Mouse (Mus musculus) liver, embryonic 16.5 days (tissue): ENCODE measurements around the gene Ppp2ca. TPM values are rescaled to one million over a fixed set of nuclear protein-coding genes. Genes with fewer than 3 reads are reported as not detected.
"Not testable (repeated sequence)": the region's sequence is repeated elsewhere in the genome, so short reads cannot be mapped to it uniquely, and the experiment has no call there.

Experiments used
- ATAC-seq: fragments of 200-750 bp; cut with Nextera tagmentation; 2 replicates; pipeline ENCODE4 v1.8.0; 2017; ENCODE audit warnings: low read depth, mild to moderate bottlenecking, moderate number of reproducible peaks, moderate library complexity
- H3K27ac ChIP-seq: fragments of 300-500 bp; sonication (generic); 2 replicates; pipeline ENCODE4 v1.5.1; 2014; ENCODE audit warnings: mild to moderate bottlenecking, low read length
- H3K27me3 ChIP-seq: fragments of 300-500 bp; sonication (generic); 2 replicates; pipeline ENCODE4 v1.6.1; 2014; ENCODE audit warnings: low read depth, low read length, mixed read lengths; ENCODE audit not compliant: control insufficient read depth, insufficient read depth
- H3K36me3 ChIP-seq: fragments of 300-500 bp; sonication (generic); 2 replicates; pipeline ENCODE4 v1.6.1; 2014; ENCODE audit warnings: mild to moderate bottlenecking; ENCODE audit not compliant: control insufficient read depth, insufficient read depth
- H3K4me1 ChIP-seq: fragments of 300-500 bp; sonication (generic); 2 replicates; pipeline ENCODE4 v1.6.1; 2014; ENCODE audit warnings: low read depth, low read length, mixed read lengths; ENCODE audit not compliant: control insufficient read depth
- H3K4me2 ChIP-seq: fragments of 300-500 bp; sonication (generic); 2 replicates; pipeline ENCODE4 v1.6.1; 2014; ENCODE audit warnings: low read depth, low read length, mixed read lengths
- H3K4me3 ChIP-seq: fragments of 300-500 bp; sonication (generic); 2 replicates; pipeline ENCODE4 v1.5.1; 2014; ENCODE audit warnings: low read depth, mild to moderate bottlenecking, low read length
- H3K9ac ChIP-seq: fragments of 300-500 bp; sonication (generic); 2 replicates; pipeline ENCODE4 v1.6.1; 2014; ENCODE audit warnings: low read depth, low read length
- H3K9me3 ChIP-seq: fragments of 300-500 bp; sonication (generic); replicated peaks from 2 replicates; pipeline ENCODE4 v1.6.1; 2016; ENCODE audit warnings: low read length; ENCODE audit not compliant: control insufficient read depth
- WGBS: fragments of 180-500 bp; shearing (Covaris S2); extraction: QIAGEN DNeasy Blood & Tissue Kit; methylation state at CpG from one replicate; pipeline ENCODE4 v1.1.7; 2014; ENCODE audit not compliant: insufficient replicate concordance; 5-methylcytosine and 5-hydroxymethylcytosine counted together
- microRNA-seq: library from miRNA; unstranded; fragments of <30 nt; microRNA quantifications from one replicate; pipeline ENCODE4, GENCODE M21; 2016
- polyA plus RNA-seq: library from polyadenylated mRNA; unstranded; fragments of >200 nt; fragmentation: Nextera tagmentation; extraction: Ambion mirVana; gene quantifications from 2 replicates; pipeline ENCODE4 v1.2.1, GENCODE M21; 2015

Ppp2ca gene
- polyA plus RNA-seq, 1 experiment from 2014 or later = 26.5 TPM

DNA sequence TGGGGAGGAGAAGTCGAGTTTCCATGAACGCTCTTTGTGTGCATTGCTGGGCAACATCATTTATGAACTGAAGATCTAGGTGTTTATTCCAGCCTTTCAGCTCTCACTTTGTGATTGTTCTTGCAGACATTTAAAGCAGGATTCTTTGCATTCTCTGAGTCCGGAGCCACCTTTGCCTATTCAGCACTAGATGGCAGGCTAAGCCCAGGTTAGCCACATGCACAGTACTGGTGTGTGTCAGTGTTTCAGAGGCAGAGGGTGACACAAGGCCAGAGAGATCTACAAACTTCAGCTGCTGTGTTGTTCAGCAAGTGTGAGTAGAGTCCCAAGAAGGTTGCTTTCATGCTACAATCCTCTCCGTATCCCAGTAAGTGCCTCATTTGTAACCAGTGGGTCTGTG is 45.2 kb downstream of the Ppp2ca start:
- WGBS = 31% methylated on average over 4 of the region's 4 CpGs
- H3K4me2 ChIP-seq, H3K9me3 ChIP-seq, ATAC-seq, H3K36me3 ChIP-seq, H3K27ac ChIP-seq, H3K4me1 ChIP-seq, H3K9ac ChIP-seq, H3K4me3 ChIP-seq, H3K27me3 ChIP-seq: not testable (repeated sequence)

DNA sequence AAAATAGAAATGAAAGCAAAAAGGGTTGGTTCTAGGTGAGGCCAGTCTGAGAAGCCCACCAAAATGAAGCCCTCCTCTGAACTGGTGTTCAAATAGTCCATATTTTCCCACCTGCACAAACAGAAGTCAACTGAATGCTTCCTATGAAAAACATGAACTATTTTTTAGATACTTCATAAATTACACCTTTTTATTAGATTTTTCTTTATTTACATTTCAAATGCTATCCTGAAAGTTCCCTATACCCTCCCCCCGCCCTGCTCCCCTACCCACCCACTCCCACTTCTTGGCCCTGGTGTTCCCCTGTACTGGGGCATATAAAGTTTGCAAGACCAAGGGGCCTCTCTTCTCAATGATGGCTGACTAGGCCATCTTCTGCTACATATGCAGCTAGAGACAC is 46.9 kb downstream of the Ppp2ca start, which contains the start of gene Olfr1373:
Olfr1373 (minus strand) TSS at position 101 of the 400 bp plus-strand sequence.
- H3K9me3 ChIP-seq, H3K36me3 ChIP-seq, H3K4me2 ChIP-seq, H3K4me1 ChIP-seq, ATAC-seq, H3K4me3 ChIP-seq, H3K27me3 ChIP-seq, H3K27ac ChIP-seq, H3K9ac ChIP-seq: not testable (repeated sequence)
- 25% methylated on average over 1 of the region's 1 CpGs for WGBS

GRCm38 (mm10) chr11:52163926-52164325 is 65.4 kb downstream of the Ppp2ca start:
- Histone ChIP-seq H3K9ac (no peak overlapping the region), H3K9me3 (no peaks in the 10 kb centered on the region), H3K4me3 (no peak overlapping the region), H3K36me3 (no peaks in the 10 kb centered on the region), H3K4me2 (no peak overlapping the region), H3K27me3 (peaks cover 32% of the 10 kb centered on the region), H3K27ac (no peak overlapping the region), H3K4me1 (no peaks in the 10 kb centered on the region)
- 13% methylated on average over 10 of the region's 10 CpGs for WGBS
- ATAC-seq = no peak

- Histone ChIP-seq H3K27ac (no peak overlapping the region), H3K9me3 (no peaks in the 10 kb centered on the region), H3K27me3 (peaks cover 42% of the 10 kb centered on the region), H3K4me2 (0 out of 2 replicates have a peak overlapping the region, but pooled peaks have one; percentile 20), H3K36me3 (no peaks in the 10 kb centered on the region), H3K4me1 (no peaks in the 10 kb centered on the region), H3K9ac (no peak overlapping the region), H3K4me3 (no peak overlapping the region)
- ATAC-seq = no peak
- 1% methylated on average over 21 of the region's 21 CpGs for WGBS
These were observed 68.6 kb downstream of the Ppp2ca start for GRCm38 (mm10) chr11:52167126-52167525.

GRCm38 (mm10) chr11:52167901-52168302 is 69.4 kb downstream of the Ppp2ca start:
- not testable (repeated sequence) for H3K4me1 ChIP-seq, H3K36me3 ChIP-seq, H3K9me3 ChIP-seq, H3K27ac ChIP-seq, H3K9ac ChIP-seq
- Histone ChIP-seq H3K4me2 (peak overlapping the region; percentile 54), H3K27me3 (peaks cover 42% of the 10 kb centered on the region), H3K4me3 (peak overlapping the region; percentile 51)
- 1% methylated on average over 32 of the region's 42 CpGs for WGBS
- peak; percentile 74 for ATAC-seq

GRCm38 (mm10) chr11:52168461-52168860 is 70.0 kb downstream of the Ppp2ca start:
- H3K9me3 ChIP-seq = no peaks in the 10 kb centered on the region
- ATAC-seq = no peak
- no peak overlapping the region for H3K9ac ChIP-seq
- 9% methylated on average over 12 of the region's 12 CpGs for WGBS
- H3K4me1 ChIP-seq = no peaks in the 10 kb centered on the region
- peaks cover 42% of the 10 kb centered on the region for H3K27me3 ChIP-seq
- peak overlapping the region; percentile 51 for H3K4me3 ChIP-seq
- no peak overlapping the region for H3K27ac ChIP-seq
- no peaks in the 10 kb centered on the region for H3K36me3 ChIP-seq
- H3K4me2 ChIP-seq = peak overlapping the region; percentile 54

Small RNAs within 50 kb of the gene (microRNA-seq; reads per million reads assigned to microRNA genes)
- gene Gm24157 (not detected), gene Mir3061 (31.0 reads per million, percentile 42 among the genes with 10 or more reads in this experiment)

Other genes with a start within 250 kb of the Ppp2ca start
- gene Jade2, start 241.0 kb upstream of the Ppp2ca start, polyA plus RNA-seq = 0.64 and 0.79 TPM in 2 replicates
- 40.6 and 41.7 TPM in 2 replicates for gene Cdkn2aipnl, start 131.0 kb upstream of the Ppp2ca start, polyA plus RNA-seq
- gene Ube2b, start 97.9 kb upstream of the Ppp2ca start, polyA plus RNA-seq = 153 and 156 TPM in 2 replicates
- gene Cdkl3, start 94.5 kb upstream of the Ppp2ca start, polyA plus RNA-seq = 0.84 and 0.96 TPM in 2 replicates
- gene Olfr1373, start 46.8 kb downstream of the Ppp2ca start, polyA plus RNA-seq = not detected in 2 replicates
- not detected in 2 replicates for gene Olfr1371, start 115.3 kb downstream of the Ppp2ca start, polyA plus RNA-seq
- 247 and 265 TPM in 2 replicates for gene Skp1a, start 133.3 kb downstream of the Ppp2ca start, polyA plus RNA-seq
- 0.74 and 1.0 TPM in 2 replicates for gene Tcf7, start 184.3 kb downstream of the Ppp2ca start, polyA plus RNA-seq